Mouse (Mus musculus): ENCODE results near the gene Acad9.
"Not testable (repeated sequence)": the region's sequence is repeated elsewhere in the genome, so short reads cannot be mapped to it uniquely, and the experiment has no call there.

The Acad9 gene

DNA sequence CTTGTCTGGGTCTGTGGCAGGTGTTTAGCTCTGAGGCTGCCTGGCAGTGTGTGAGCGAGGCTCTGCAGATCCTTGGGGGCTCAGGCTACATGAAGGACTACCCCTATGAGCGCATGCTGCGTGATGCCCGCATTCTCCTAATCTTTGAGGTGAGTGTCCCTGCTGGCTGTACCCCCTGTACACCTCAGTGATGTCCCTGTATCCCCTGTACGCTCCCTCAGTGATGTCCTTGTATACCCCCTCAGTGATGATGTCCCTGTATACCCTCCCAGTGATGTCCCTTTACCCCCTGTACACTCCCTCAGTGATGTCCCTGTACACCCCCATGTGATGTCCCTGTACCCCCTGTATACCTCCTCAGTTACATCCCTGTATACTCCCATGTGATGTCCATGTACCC, 19.6 kb downstream of the Acad9 start:
- in situ Hi-C loops (cut with MseI, MboI): no loop called here

DNA sequence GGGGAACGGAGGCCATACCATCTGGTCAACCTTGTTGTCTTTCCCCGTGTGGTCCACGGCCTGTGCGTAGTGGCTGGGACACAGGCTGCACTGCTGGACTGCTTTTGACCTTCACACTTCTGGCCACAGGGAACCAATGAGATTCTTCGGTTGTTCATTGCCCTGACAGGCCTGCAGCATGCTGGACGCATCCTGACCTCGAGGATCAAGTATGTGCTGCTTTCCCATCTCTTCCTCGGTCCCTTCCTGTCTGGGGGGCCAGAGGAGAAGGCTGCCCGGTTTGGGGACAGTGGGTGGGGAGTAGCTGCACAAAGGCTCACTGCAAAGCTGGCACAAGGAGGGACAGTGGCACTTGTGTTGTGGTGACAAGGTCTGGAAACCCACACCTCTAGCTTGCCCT, 21.8 kb downstream of the Acad9 start:
- in situ Hi-C loops (cut with MseI, MboI): no loop called here

DNA sequence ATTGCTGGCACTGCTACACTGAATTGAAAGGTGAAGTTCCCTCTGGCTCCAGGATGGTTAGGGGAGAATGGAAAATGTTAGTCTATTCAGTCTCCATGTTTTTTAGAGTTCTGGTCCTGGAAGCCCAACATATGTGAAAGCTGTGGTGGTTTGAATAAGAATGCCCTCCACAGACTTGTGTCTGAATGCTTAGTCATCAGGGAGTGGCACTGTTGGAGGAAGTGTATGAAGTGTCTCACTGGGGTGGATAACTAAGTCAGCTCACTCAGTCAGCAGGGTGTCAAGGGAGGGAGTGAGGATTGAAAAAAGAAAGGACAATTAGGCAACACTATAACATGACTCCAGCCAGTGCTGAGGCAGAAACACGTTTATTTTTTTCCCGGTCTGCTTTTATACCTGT, 29.6 kb downstream of the Acad9 start:
- in situ Hi-C loops (cut with MseI, MboI): no loop called here

DNA sequence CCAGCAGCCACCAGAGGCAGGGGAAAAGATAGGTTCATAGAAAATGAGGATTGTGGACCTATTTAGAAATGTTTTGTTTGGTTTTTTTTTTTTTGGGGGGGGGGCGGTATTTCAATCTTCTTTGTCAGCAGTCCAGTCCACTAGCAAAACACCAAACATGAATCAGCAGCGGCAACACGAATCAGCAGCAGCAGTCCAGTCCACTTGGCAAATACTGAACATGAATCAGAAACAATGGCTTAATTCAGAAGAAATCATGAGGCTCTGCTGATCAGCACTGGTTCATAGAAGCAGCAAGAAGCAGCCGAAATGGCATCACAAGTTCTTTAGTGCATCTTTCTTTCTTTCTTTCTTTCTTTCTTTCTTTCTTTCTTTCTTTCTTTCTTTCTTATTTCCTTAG, 50.3 kb downstream of the Acad9 start:
- in situ Hi-C loops (cut with MseI, MboI): no loop called here

DNA sequence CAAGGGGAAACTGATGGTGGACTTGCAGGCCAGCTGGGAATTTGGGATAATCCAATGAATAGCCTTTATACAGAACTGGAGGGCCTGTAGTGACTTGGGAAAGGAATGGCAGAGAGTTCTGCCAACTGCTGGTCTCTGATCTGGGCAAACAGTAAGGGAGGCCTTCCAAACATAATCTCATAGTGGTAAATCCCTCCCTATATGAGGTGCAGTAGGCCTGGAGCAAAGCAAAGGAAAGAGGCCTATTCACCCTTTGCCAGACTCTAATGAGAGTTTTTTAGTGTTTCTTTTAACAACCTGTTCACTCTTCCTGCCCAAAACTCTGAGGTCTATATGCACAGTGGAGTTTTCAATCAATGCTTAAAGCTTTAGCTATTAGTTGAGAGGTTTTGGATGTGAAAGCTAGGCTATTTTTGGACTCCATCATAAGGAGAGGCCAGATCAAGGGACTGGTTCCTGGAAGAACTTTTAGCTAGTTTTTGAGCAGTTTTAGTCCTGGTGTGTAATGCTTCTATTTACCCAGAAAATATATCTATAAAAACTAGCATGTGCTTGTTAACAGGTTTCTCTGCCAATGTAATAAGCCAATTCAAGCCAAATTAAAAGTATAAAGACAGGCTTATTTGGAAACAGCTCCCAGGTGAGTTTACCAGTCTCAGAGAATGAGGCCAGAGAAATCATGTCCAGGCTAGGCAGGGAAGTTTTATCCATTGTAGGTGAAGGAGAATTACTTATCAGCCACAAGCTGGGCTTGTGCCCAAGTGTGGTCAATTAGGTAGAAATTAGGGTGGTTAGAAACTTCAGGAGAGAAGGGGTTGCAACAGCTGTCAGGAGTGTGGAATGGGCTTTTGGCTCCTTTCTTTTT, 54.1 kb downstream of the Acad9 start:
- in situ Hi-C loops (cut with MseI, MboI): no loop called here

DNA sequence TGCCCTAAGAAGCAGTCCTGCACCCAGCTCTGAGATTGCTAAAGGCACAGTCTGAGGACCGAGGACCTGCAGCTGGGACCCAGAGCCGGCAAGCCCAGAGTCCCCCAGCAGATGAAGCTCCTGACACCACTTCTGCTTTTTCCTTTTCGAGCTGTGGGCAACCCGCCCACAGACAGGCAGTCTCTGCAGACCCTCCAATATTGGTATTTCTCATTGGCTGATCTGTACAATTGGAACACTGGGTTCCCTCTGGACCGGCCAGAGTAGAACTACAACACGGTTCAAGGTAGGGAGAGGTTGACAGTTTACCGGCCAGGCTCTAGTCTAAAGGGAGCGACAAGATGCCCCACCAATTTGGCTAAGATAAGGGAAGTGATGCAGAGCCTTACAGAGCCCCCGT, 60.4 kb downstream of the Acad9 start:
- in situ Hi-C loops (cut with MseI, MboI): not testable (repeated sequence)

DNA sequence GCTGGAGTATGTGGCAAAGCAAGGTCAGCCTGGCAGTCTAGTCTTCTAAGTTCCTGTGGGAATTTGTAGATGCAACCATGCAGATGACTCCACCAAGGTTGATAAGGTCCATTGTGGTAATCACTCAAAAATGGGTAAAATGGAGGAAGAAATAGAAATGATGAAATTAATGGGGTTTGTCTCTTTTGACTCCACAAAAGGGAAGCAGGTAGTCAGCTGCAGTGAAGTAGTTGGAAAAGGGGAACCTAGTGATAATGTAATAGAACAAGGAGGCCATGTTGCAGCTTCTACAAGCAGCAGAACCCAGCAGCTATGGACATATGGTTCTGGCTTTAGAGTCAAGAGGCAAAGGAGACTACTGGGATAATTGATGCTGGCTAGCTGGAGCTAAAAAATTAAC, 70.4 kb downstream of the Acad9 start:
- in situ Hi-C loops (cut with MseI, MboI): loop anchor here in 1 of 2 experiments (10.0 kb wide), 1 partner anchor 161 kb away; no protein-coding TSS in a partner anchor

DNA sequence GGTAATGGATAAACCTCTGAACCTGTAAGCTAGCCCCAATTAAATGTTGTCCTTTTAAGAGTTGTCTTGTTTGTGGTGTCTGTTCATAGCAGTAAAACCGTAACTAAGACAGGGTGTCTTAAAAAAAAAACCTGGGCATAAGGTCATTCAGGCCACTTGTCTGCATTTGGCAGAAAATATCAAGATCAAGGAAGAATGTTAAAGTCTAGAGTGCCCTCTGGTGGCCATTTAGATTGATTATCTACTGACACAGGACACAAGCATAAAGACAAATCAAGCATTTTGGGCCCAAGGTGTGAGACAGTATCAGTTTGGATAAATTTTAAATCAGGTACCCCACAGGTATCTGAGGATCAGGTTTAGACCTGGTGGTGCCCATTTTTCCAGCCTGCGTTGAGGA, 71.8 kb downstream of the Acad9 start:
- in situ Hi-C loops (cut with MseI, MboI): loop anchor here in 1 of 2 experiments (10.0 kb wide), 1 partner anchor 163 kb away; no protein-coding TSS in a partner anchor

DNA sequence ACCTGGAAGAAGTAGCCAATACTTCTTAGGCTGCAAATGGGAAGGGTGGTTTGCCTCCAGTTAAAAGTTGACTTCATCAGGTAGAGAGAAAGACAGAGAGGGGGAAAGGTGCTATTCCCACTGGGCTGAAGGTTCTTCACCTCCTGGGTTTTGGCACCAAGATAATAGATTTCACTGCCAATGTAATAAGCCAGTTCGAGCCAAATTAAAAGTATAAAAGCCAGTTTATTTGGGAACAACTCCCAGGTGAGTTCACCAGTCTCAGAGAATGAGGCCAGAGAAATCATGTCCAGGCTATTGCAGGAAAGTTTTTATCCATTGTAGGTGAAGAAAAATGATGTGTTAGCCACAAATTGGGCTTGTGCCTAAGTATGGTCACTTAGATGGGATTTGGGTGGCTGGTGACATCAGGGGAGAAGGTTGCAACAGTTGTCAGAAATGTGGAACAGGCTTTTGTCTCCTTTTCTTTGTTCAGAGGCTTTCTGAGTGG, 72.4 kb downstream of the Acad9 start:
- in situ Hi-C loops (cut with MseI, MboI): loop anchor here in 1 of 2 experiments (10.0 kb wide), 1 partner anchor 163 kb away; no protein-coding TSS in a partner anchor

DNA sequence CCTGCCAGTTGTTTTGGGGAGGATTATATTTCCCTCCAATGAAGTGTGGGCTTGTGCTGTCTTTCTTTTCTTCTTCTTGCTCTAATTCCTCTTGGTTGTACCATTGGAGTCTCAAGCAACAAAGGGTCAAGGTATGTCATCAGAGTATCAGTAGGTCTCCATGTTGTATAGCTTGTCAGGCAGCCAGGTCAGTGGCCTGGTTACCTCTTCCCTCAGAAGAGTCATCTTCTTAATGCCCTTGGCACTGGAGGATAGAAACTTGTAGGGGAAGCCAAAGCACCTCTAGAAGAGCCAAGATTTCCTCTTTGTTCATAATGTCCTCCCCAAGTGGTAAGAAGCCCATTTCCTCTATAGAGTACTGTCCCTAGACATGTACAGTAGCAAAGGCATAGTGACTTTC, 73.2 kb downstream of the Acad9 start:
- in situ Hi-C loops (cut with MseI, MboI): loop anchor here in 1 of 2 experiments (10.0 kb wide), 1 partner anchor 164 kb away; no protein-coding TSS in a partner anchor
